Mouse (Mus musculus) cerebellum, adult 8-10 months (tissue): ENCODE measurements around the gene Gm10518.
"Not testable (repeated sequence)": the region's sequence is repeated elsewhere in the genome, so short reads cannot be mapped to it uniquely, and the experiment has no call there.

Experiments
- DNase-seq: peaks from one replicate; pipeline ENCODE4 v3.0.0; 2022

The Gm10518 gene

DNA sequence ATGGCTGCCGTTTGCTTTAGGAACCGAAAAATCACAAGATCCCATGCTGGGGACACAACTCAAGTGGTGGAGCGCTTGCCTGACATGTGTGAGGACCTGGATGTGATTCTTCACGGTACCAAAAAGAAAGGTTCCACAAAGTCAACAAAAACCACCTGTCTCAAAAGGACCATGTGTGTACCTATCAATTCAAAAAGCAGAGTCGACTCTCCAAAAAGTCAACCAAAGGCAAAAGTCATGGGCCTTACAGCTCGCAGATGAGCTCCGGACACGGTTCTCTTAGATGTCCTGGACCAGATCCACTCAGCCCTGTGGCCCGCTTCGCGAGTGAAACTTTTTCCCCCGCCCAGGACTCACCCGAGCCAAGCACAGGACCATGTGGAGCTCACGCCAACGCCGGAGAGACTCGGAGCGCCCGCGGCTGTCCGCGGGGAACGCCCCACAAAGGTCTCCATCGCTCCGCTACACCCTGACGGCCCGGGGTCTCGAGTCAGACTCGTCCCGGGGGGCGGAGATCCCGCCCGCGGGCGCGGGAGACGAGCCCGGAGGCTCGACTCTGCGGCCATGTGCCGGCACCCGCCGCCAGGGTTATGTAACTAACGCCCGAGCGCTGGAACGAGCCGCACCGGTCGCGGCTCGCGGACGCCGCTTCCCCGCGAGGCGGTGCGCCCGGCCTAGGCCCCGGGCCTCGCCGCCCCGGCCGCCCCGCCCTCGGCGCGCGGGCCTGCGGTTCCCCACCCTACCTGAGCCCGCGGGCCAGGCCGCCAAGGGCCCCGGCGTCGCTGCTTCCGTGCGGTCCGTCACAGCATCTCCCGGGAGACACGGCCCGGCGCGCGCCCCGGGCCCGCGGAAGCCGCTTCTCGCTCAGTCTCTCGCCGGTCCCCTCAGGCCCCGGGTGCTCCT lies at the start of gene Gm10518:
Gene Gm10518, plus strand, starts transcription at position 767 of the 903 bp plus-strand sequence.
- DNase-seq: peak; percentile 70

DNA sequence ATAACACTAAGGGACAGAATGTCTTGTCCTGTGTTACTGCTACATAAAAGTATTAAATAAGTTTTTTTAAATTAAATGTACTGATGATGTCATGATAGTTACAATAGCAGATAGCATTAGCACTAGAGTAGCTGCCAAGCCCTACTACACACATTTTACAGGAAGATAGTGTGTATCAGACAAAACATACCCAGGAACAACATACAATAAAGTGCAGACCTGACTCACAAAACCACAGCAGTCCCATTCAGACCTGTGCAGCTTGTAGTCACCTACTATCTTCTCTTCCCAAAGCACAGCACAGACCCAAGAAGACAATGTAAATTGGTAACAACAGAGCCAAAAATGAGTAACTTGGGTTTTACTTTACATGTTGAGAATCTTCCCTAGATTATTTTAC lies 46.7 kb upstream of the Gm10518 start:
- no peak for DNase-seq

DNA sequence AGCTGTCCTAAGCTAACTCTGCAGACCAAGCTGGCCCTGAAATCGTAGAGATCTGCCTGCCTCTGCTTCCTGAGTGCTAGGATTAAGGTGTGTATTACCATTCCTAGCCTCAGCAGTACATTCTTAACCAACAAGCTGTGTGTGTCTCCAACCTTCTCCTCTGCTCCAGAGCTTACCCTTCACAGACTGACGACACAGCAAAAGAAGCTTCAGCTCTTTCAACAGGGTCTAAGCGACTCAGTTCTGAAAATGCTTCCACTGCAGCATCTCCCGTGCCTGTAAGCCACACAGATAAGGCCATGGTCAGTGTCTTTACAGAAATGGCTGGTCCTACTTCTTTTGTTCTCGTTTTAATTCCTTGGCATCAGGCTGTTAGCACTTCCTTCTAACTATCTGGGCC lies 43.1 kb upstream of the Gm10518 start:
- DNase-seq: no peak

DNA sequence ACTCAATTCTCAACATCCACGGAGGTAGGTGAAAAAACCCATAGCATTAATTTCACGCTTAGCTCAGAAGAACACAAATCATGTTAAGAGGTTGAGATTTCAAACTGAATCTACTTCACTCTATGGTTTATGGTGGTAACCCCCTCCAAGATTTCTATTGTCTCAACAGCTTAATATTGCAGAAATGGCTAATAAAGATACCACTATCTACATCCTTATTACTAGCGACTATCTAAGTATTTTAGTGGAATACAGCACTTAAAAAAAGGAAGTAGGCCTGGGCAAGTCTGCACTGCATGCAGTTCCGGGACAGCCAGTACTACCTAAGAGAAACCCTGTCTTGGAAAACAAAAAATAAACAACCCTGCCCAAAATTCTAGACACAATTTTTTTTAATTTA lies 42.6 kb upstream of the Gm10518 start:
- no peak for DNase-seq

DNA sequence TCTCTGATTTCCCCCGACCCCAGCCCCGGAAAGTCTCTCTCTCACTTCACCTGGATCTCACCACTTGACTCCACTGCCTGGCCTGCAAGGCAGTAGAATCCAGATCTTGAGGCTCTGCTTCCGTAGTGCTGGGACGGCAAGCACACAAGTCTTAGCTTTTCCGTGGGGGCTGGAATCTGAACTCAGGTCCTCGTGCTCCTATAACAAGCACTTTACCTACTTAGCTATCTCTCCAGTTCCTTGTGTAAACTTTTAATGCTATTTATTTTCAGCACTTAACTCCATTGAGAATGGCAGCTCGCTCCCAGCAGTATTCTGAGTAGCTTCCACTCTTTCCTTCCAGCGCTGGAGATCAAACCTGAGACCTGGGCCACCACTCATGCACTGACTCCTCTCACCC lies 26.3 kb upstream of the Gm10518 start:
- DNase-seq: no peak

DNA sequence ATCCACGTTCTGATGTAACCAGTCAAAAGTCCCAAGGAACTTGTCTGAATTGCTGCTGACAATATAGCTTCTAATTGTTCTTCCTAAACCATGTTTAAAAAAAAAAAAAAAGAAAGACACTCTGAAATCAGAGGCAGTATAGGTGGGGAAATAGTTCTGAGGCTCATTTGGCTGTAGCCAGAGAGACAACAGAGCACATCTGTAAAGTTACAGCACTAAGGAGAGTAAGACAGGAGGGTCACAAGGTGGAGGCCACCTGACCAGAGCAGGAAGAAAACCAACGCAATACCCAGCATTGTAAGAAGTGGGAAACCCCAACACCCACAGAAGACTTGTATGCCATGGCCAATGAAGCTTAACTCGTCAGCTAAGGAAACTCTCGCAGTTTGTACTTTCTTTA lies 19.1 kb upstream of the Gm10518 start:
- no peak for DNase-seq

DNA sequence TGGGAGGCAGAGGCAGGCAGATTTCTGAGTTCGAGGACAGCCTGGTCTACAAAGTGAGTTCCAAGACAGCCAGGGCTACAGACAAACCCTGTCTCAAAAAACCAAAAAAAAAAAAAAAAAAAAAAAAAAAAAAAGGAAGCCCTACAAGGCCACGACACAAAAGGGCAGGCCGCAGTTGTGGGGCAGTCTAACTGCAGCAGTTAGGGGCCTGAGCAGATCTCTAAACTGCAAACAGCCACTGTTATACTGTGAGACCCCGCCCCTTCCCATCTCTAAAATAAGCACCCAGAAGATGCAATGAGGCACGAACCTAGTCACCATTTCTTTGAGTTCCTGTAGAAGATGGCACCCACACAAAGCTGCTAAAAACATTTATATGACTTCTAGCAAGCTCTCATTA lies 17.7 kb upstream of the Gm10518 start:
- no peak for DNase-seq

DNA sequence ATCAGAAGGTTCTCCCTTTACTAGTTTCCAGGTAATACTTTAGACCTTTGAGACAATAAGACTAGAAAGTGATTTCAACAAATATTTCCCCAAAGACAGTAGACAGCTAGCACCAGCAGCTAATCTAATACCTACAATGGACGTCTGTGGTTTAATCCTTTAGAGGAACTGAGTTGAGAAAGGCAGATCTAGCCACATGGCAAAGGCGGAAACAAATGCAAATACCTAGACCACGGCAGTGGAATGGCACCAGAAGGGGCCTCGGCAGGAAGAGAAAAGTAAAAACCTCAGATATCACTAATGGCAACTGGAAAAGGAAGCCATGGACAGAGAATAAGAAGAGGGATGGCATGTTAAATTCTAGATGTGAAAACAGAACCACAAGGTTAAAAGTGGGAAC lies 15.9 kb upstream of the Gm10518 start:
- no peak for DNase-seq

DNA sequence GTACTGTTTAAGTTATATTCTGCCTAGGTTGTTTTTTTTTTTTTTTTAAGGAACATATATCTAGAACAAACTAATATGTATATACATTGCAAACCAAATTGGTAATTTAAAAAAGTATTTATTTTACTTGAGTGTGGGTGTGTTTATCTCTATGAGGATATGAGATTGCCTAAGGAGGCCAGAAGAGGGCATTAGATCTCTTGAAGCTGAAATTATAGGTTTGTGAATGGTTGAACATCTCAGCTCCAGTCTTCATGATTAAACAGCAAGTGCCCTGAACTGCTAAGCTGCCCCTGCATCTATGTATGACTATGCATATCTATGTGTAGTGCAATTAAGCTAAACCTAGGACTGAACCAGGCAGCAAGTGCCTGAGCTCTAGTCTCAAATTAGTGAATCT lies 4.4 kb upstream of the Gm10518 start:
- no peak for DNase-seq

DNA sequence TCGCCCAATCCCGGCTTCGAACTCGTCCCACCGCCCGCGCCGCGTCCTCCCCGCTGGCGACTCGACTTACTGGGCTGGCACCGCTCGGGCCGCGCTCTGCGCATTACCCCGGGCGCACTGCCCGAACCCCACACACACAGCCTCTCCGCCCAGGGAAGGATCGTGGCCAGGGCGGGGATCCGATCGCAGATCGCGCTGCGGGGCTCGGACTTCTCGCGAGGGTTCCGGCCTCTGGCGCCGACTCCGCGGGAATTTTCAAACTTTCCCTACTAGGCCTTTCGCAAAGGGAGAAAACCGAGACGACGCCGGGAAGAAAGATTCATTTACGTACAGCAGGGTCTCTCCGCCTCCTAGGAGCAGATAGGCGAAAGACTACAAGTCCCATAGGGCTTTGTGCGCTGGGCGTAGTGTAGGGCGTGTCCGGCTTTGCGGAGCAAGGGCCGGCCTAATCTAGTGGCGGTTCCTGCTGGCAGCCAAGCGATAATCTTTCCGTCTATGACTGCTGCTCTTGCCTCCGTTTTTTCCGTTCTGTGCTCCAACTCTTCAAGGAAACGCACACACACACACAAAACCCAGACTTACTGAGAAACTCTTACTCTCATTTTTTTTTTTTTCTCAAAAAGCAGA lies 450 bp downstream of the Gm10518 start, which contains the start of gene Ahctf1:
Gene Ahctf1, minus strand, starts transcription at position 168 of the 627 bp plus-strand sequence.
- DNase-seq: peak; percentile 99

DNA sequence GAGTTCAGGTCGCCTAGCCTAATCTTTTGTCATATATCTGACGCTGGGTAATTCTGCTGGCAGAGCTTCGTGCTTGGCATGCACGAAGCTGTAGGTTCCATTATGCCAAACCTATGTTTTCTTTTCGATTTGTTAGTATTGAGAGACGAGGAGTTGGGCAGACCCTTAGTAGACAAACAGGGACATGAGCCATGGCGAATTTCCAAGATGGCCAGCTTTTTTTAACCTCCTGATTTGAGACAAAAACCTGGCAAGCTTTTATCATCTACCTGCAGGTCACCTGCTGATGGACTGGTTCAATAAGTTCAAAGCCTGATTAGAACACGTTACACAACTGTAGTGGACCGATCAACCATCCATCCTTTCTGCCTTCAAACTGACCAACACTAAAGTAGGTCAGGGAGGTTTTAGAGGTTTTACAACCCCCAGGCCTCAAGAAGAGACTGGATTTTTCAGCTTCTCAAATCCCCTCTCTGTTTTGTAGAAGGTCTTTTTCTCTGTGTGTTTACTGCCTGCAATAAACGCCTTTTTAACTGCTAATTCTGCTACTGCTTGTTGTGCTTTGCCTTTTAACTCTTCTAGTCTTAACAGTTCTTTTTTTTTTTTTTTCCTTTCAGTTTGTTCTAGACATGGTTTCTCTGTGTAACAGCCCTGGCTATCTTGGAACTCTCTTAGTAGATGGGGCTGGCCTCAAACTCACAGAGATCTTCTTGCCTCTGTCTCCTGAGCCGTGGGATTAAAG lies 1.1 kb downstream of the Gm10518 start:
- DNase-seq: no peak

DNA sequence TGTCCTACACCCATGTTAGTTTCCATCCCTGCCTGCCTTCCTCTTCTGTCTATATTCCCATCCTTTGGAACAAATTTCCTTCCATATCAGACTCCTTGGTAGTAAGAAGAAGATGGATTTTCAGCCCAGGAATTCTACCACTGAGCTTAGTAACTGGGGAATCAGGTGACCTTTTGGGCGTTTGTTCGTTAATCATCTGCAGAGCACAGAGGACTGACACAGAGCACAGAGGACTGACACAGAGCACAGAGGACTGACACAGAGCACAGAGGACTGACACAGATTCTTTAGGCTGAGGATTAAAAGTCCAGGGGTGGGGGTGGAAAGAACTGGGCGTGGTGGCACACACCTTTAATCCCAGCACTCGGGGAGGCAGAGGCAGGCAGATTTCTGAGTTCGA lies 2.6 kb downstream of the Gm10518 start:
- DNase-seq: no peak

DNA sequence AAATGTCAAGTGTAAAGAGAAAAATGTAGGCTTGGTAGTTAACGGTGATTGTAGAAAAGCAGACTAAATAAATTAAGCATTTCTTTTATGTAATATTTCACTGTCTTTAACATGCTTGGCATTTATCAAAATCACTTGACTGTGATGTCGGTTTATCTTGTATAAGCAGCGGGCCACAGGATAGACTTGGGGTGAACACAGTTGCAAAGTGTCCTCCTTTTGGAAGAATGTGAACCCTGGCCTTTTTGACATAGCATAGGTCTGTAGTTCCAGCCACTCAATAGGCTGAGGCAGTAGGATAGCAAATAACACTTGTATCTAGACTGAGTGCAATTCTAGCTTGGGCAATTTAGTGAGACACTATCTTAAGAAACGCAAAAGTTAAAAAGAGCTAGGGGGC lies 4.3 kb downstream of the Gm10518 start:
- no peak for DNase-seq

DNA sequence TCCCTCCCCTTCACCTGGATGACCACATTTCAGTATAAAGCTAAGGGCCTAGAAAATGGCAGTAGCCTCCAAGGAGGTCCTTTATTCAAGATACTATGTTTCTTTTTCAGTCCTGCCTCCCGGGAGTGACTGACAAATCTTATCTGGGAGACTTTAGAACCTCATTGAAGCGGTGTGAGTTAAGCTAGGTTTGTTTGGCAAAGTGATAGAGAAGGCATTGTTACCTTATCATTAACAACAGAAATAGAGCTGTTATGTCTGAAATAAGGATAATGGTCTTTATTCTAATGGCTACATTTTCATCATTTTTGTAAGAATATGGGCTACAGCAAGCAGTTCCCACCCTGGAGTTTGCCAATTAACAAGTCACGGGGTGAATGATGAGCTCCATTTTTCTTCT lies 5.1 kb downstream of the Gm10518 start:
- no peak for DNase-seq

DNA sequence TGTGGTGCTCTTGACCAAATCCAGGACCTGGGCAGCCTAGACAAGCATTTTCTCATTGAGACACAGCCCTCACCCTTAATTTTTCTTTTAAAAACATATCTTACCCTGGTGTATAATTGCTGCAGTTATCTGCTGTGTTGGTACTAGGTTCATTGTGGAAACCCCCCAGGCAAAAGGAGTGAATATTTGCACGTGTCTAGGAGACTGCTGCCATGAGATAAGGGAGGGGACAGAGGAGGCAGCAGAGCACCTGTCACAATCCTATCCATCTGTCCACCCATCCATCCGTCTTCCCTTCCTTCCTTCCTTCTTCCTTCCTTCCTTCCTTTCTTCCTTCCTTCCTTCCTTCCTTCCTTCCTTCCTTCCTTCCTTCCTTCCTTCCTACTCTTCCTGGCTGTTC lies 10.2 kb downstream of the Gm10518 start:
- no peak for DNase-seq

DNA sequence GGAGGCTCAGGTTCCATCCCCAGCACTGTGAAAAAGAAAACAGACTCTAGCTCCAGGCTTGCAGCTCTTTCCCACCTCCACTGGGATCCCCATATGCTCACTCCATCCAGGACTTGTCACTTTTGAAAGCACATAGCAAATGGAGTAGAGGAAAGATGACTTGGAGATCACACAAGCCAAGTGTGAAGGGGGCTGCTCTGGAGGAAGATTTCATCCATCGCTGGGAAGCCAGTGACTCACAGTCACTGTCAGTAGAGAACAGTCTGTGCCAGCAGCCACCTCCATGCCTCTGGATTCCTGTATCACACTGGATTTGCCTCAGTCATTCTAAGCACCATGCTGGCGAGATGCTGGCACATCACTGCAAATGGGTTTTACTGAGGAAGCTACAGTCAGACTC lies 11.4 kb downstream of the Gm10518 start:
- DNase-seq: no peak

DNA sequence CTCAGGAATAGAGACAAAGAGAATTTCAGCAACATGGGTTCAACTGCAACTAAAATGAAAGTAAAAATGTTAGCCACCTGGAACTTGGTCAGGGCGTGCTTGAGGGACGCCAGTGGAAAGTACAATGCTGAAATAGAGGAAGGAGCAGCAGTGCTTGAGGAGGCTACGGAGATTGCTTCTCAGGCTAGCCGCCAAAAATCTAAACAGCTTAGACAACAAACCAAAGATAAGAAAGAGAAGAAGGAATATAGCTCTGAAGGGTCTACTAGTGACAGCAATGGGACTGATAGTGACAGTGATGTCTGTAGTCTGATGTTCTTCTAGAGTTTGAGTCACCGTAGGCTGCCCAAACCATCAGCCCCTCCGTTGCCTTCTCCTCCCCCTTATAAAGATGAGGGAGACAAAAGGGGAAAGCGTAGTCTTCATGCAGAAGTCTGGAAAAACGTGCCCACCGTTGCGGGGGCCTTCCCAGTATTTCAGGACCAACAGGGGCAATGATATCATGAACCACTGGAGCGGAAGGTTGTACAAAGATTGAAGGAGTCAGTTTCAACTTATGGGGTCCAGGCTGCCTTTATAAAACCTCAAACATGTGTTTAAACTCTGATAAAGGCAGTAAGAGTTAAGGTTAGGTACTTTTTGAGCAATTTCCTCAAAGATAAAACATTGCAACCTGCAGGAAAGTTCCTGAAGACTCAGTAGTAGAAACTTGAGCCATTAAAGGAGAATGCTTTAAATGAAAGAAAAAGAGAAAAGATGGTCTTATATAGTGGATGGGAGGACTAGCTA lies 15.5 kb downstream of the Gm10518 start:
- not testable (repeated sequence) for DNase-seq

DNA sequence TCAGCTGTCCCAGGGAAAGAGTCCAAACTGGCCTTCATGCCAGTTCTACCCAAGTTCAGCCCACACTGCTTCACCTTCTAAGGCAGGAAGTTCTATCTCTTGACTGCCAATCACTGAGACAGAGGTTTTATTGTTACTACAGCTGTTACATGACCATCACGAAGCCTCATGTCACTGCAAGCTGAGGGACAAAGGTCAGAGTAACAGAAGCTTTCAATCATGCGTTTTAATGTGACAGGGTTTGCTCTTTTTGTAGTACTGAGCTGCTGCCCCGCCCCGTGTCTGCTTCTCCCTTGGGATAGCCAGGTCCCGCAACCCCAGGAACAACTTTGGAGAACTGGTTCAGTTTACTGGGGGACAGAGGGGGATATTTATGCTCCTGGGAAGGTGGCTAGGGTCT lies 21.4 kb downstream of the Gm10518 start:
- DNase-seq: no peak

DNA sequence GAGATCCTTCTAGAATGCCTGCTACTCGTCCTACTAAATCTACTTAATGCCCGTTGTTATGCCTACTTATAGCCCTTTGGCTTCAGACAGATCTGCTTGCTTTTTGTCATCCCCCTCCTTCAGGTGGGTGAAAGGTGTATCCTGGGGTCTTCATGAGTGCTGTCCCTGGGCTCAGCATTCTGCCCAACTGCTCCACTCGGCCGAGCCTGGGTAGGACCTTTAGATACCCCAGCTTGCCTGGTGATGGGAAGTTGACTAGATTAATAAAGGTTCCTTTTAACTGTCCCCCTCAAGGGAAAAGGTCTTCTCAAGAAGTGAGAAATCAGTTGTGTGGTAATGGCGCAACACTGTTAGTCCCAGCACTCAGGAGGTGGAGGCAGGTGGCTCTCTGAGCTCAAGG lies 24.9 kb downstream of the Gm10518 start:
- DNase-seq: no peak

DNA sequence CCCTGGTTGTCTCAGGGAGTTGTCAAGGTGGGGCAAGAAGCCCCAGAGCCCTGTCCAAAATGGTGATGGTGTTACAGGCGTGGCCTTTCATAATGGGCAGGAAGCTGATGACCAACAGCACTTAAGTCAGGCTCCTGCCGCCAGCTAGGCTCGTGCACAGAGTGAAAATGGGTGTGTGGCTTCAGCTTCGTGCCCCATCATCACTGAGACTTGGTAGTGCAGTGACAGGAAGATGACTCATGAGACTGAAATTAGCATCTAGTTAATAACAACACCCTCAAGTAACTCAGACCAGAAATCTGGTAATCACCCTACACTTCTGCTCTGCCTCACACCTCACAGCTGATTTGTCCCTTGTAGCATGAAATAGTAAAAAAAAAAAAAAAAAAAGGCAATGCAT lies 25.7 kb downstream of the Gm10518 start:
- no peak for DNase-seq

DNA sequence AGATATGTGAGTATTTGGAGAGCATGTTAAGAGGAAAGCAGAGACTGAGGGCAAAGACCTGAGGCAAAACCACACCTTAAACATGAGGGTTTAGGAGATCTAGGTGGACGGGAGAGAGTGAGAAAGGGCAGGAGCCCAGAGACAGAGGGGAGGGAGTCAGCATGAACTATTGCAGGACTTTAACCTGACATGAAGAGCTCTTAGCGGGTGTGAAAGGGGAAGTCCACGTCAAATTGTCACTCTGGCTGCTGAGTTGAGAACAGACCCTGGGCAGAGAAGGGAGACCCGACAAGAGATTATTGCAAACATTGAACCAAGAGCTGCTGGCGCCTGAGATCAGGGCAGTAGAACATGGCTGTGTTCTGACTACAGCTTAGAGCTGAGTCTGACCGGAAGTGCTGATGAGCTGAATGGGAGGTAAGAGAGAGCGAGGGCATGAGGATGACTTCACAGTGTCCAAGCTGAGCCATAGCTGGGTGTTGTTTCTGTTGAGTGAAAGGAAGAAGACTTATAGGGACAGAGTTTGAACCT lies 29.6 kb downstream of the Gm10518 start:
- DNase-seq: no peak

DNA sequence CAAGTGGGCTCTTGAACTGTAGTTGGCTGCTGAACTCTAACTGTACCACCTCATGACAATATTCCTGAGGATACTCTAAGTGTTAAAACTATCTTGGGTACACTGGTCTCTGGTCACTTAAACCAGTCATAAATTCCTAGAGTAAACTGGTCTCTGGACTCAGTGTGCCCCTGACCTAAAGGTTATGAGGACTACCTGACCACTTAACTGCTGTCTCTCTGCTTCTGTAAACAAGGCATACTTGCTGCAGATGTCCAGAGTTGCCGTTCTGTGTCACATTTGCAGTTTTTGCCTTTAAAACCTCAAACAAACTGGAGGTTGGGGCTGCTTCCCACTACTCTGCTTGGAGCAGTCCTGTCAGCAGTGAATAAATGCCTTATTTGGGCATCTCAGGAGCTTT lies 30.4 kb downstream of the Gm10518 start:
- no peak for DNase-seq
